Mouse (Mus musculus) stomach, postnatal 0 days (tissue): ENCODE measurements around the gene Tktl2.

Experiments used
- CTCF ChIP-seq: IDR thresholded peaks from 2 replicates; pipeline ENCODE4 v1.5.1; 2016; ENCODE audit warnings: antibody characterized with exemption, low read depth, mild to moderate bottlenecking, moderate library complexity
- EP300 ChIP-seq: optimal IDR thresholded peaks from 2 replicates; pipeline ENCODE3; 2016; ENCODE audit warnings: antibody characterized with exemption

DNA sequence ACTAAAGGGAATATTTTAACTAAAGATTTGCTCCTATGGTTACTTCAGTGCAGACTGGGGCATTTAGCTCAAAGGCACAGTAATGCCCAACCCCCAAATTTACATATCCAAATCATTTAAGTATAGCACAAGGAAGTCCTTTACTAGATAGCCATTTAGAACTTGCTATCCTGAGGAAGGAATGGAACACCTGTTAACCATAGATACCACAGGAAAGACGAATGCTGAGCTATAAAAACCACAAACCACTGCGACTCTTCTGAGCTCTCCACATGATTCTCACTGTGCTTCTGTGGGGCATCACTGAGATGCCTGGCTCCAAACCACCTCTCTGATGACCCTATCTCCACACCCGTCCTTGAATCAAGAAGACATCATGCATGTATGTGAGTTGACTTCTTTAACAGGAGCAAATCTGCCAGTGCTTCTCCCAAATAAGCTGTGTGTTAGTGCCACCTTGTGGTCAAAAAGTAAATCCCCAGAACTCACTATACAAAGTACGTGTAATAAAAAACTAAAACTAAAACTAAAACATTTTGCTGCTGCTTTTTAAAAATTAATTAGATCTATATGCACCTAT is 14.5 kb upstream of the Tktl2 start:
- peak; percentile 87 for TF ChIP-seq CTCF
- TF ChIP-seq EP300, result no peak
